ENCODE assay signal across 12 mouse cellular contexts in the genomic region with DNA sequence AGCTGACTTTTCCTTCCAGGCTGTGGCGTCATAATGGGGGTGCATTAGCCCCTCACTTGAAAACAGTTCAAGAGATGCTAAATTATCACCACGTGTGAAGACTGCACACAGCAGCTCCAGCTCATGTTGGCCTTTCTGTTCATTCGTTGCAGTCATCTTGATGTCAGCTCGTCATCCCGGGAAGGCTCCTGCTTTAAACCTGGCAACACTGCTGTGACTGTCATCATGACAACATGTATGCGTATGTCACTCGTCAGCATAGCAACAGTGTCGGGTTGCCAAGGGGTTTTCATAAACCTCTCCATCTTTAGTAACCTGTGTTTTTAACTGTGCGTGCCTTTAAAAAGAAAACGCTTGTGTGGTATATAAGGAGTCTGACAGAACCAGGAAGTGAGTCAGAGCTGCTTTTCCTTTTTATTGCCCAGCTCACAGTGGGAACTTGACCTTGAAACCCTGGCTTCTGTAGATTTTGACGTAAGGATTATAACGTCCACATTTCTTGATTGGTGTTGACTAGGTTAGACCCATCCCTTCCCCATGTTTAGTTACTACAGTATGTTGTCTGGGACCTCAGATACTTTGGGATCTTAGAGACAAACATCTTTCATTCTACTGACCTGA. TPM values are rescaled to one million over a fixed set of nuclear protein-coding genes. Genes with fewer than 3 reads are reported as not detected.
DNase-seq lines count a peak whose midpoint lies in the region; ATAC-seq and TF ChIP-seq lines count a peak whose summit lies in the region.
"Had no signal": no experiment of that assay in that cellular context is flagged by ENCODE, and none has a peak within 500 bp of the region (broad histone marks: within the 10 kb centered on the region; RNA-seq: fewer than 3 reads in every experiment).

No protein-coding gene starts in this region.

- peak overlapping the region; percentile 13; the same call in 1 of the 2 replicates for H3K27ac ChIP-seq in heart, embryonic 15.5 days
- no peak overlapping the region for H3K27ac ChIP-seq in cerebellum, adult 2 months (ENCODE audit: insufficient read depth, low read length)
- H3K27ac ChIP-seq: neural tube, embryonic 13.5 days had no signal

- no peak overlapping the region for H3K4me2 ChIP-seq in heart, embryonic 15.5 days
- H3K4me2 ChIP-seq: neural tube, embryonic 13.5 days had no signal

- H3K9me3 ChIP-seq in heart, embryonic 15.5 days (replicated peaks) = no peaks in the 10 kb centered on the region
- H3K9me3 ChIP-seq: neural tube, embryonic 13.5 days had no signal

- no peak overlapping the region for H3K4me3 ChIP-seq in heart, embryonic 15.5 days
- H3K4me3 ChIP-seq in cerebellum, adult 2 months (replicated peaks; ENCODE audit: insufficient read depth, low read depth, low read length) = no peak overlapping the region
- H3K4me3 ChIP-seq: neural tube, embryonic 13.5 days had no signal

- no peaks in the 10 kb centered on the region for H3K4me1 ChIP-seq in heart, embryonic 15.5 days (replicated peaks)
- H3K4me1 ChIP-seq in cerebellum, adult 2 months (ENCODE audit: control insufficient read depth, insufficient read depth, low read length) = no peaks in the 10 kb centered on the region
- H3K4me1 ChIP-seq: neural tube, embryonic 13.5 days had no signal

- H3K9ac ChIP-seq in heart, embryonic 15.5 days = no peak overlapping the region
- H3K9ac ChIP-seq: neural tube, embryonic 13.5 days had no signal

- no peak for ATAC-seq in heart, embryonic 15.5 days (replicated peaks; ENCODE audit: insufficient number of reproducible peaks, insufficient read depth, low FRiP score, low read depth)
- ATAC-seq: lung, postnatal 0 days had no signal

- WGBS in heart, embryonic 15.5 days = 43% methylated on average over 12 of the region's 12 CpGs
- 24% methylated on average over 12 of the region's 12 CpGs for WGBS in large intestine, adult 2 months
- 52% methylated on average over 12 of the region's 12 CpGs for WGBS in cerebellum, adult 2 months

- no peak for DNase-seq in heart, postnatal 36 days
- DNase-seq in brain, embryonic 14.5 days (ENCODE audit: low read depth) = peak; percentile 64
- DNase-seq in large intestine, adult 2 months (ENCODE audit: low read depth, low spot score) = peak; percentile 67
- peak; percentile 68 to 71 for DNase-seq in right cerebral cortex, adult 2 months (ENCODE audit: low spot score in 2 of 2)
- DNase-seq in lung, postnatal 25 days (ENCODE audit: low spot score) = no peak
- DNase-seq in adrenal gland, adult 2 months = no peak
- no peak for DNase-seq in cerebellum, adult 2 months
- DNase-seq: cerebellum, adult 11 months; kidney, postnatal 25 days had no signal

- intact Hi-C loops in heart, postnatal 36 days (cut with DNase I) = no loop called here

- H3K36me3 ChIP-seq in heart, embryonic 15.5 days = no peaks in the 10 kb centered on the region
- H3K36me3 ChIP-seq: neural tube, embryonic 13.5 days had no signal

- no peak for TF ChIP-seq CTCF in brain, embryonic 14.5 days (IDR thresholded peaks at IDR 0.05; ENCODE audit: borderline replicate concordance, extremely low read depth, insufficient read depth, insufficient read length)
- TF ChIP-seq CTCF in cerebellum, adult 2 months (IDR thresholded peaks at IDR 0.05; ENCODE audit: borderline replicate concordance, insufficient read depth, low read depth, low read length) = no peak

- no peak for TF ChIP-seq POLR2A in brain, embryonic 14.5 days (IDR thresholded peaks at IDR 0.05; ENCODE audit: borderline replicate concordance, extremely low read depth, insufficient read depth, insufficient read length, poor library complexity, severe bottlenecking)
- no peak for TF ChIP-seq POLR2A in cerebellum, adult 2 months (IDR thresholded peaks at IDR 0.05; ENCODE audit: borderline replicate concordance, insufficient read depth, low read length)

- H3K27me3 ChIP-seq in heart, embryonic 15.5 days = no peaks in the 10 kb centered on the region
- no peaks in the 10 kb centered on the region for H3K27me3 ChIP-seq in cerebellum, adult 2 months (ENCODE audit: control insufficient read depth, insufficient read depth, low read length)
- H3K27me3 ChIP-seq: neural tube, embryonic 13.5 days had no signal

RNA-seq across cellular contexts. Expression of a gene that starts 12.6 kb away (rescaled TPM):
- polyA plus RNA-seq in heart, embryonic 15.5 days (2015; fragmentation: Nextera tagmentation; extraction: Ambion mirVana) = 8.2 and 8.8 TPM in 2 replicates
- 10 to 100 TPM in 1 of 2 experiments, 1 to 10 TPM in 1; 5.1 to 15.6 TPM for total RNA-seq in heart, postnatal 36 days (2021)
- polyA plus RNA-seq in brain, embryonic 14.5 days (2012; rRNA removed) = 2.2 and 2.8 TPM in 2 replicates
- 0.62 and 1.0 TPM in 2 replicates for polyA plus RNA-seq in large intestine, adult 2 months (2012; rRNA removed)
- total RNA-seq in adrenal gland, adult 2 months (2021) = 1 to 10 TPM; 3.9 to 4.7 TPM
- polyA plus RNA-seq in adrenal gland, adult 2 months (2012; rRNA removed) = 2.0 TPM in 2 replicates
- polyA plus RNA-seq in cerebellum, adult 2 months (2012; rRNA removed) = 1.5 TPM in 2 replicates

RNA-seq across cellular contexts. Expression of a gene that starts 17.3 kb away (rescaled TPM):
- 59.7 and 73.4 TPM in 2 replicates for polyA plus RNA-seq in heart, embryonic 15.5 days (2015; fragmentation: Nextera tagmentation; extraction: Ambion mirVana)
- total RNA-seq in heart, postnatal 36 days (2021) = 10 to 100 TPM; 38.1 to 39.9 TPM
- 74.4 and 86.3 TPM in 2 replicates for polyA plus RNA-seq in brain, embryonic 14.5 days (2012; rRNA removed)
- 33.0 and 38.7 TPM in 2 replicates for polyA plus RNA-seq in large intestine, adult 2 months (2012; rRNA removed)
- total RNA-seq in adrenal gland, adult 2 months (2021) = 10 to 100 TPM; 57.9 to 61.4 TPM
- 21.7 and 23.0 TPM in 2 replicates for polyA plus RNA-seq in adrenal gland, adult 2 months (2012; rRNA removed)
- 83.0 and 84.6 TPM in 2 replicates for polyA plus RNA-seq in cerebellum, adult 2 months (2012; rRNA removed)

Comparison
In these comparisons a context has a peak if more than half of its experiments do, and no peak if none do; other contexts are left out.
1. DNase-seq: peak in brain, embryonic 14.5 days (single experiment), large intestine, adult 2 months (single experiment) and right cerebral cortex, adult 2 months (2 of 2); none in heart, postnatal 36 days (0 of 2), lung, postnatal 25 days (single experiment), adrenal gland, adult 2 months (single experiment) and cerebellum, adult 2 months (0 of 2).